Comparison of ENCODE assay signal across 20 mouse cellular contexts in genomic region chr17:32313892-32314291, GRCm38 (mm10). TPM values are rescaled to one million over a fixed set of nuclear protein-coding genes. Genes with fewer than 3 reads are reported as not detected.
A peak's percentile ranks its signal among the peaks of the same experiment; 100 is the strongest.
DNase-seq lines count a peak whose midpoint lies in the region; ATAC-seq lines count a peak whose summit lies in the region.
"Had no signal": no experiment of that assay in that cellular context is flagged by ENCODE, and none has a peak within 500 bp of the region (broad histone marks: within the 10 kb centered on the region; RNA-seq: fewer than 3 reads in every experiment).

No protein-coding gene starts in this region.

- H3K4me1 ChIP-seq in liver, embryonic 15.5 days (replicated peaks) = peaks cover 30% of the 10 kb centered on the region
- peaks cover 4% of the 10 kb centered on the region; the same call in 1 of the 2 replicates for H3K4me1 ChIP-seq in midbrain, embryonic 14.5 days (ENCODE audit: control insufficient read depth, insufficient read depth, low read length)

- H3K4me3 ChIP-seq in liver, embryonic 15.5 days (replicated peaks) = no peak overlapping the region
- no peak overlapping the region for H3K4me3 ChIP-seq in midbrain, embryonic 14.5 days (replicated peaks; ENCODE audit: low read depth, low read length)
- H3K4me3 ChIP-seq: embryonic facial prominence, embryonic 13.5 days; forebrain, embryonic 10.5 days; gastrocnemius, adult 2 months; heart, embryonic 13.5 days; hindbrain, embryonic 12.5 days had no signal

- no peak overlapping the region for H3K4me2 ChIP-seq in liver, embryonic 15.5 days
- no peak overlapping the region for H3K4me2 ChIP-seq in midbrain, embryonic 14.5 days (ENCODE audit: low read length)
- H3K4me2 ChIP-seq: embryonic facial prominence, embryonic 13.5 days; heart, embryonic 13.5 days; hindbrain, embryonic 12.5 days had no signal

- no peaks in the 10 kb centered on the region for H3K27me3 ChIP-seq in liver, embryonic 15.5 days
- no peaks in the 10 kb centered on the region for H3K27me3 ChIP-seq in midbrain, embryonic 14.5 days (ENCODE audit: control insufficient read depth, insufficient read depth, low read length)
- H3K27me3 ChIP-seq: embryonic facial prominence, embryonic 13.5 days; heart, embryonic 13.5 days; hindbrain, embryonic 12.5 days had no signal

- DNase-seq in heart, adult 11 months = peak; percentile 74
- DNase-seq in heart, postnatal 25 days (ENCODE audit: low spot score) = no peak
- no peak for DNase-seq in lung, postnatal 25 days (ENCODE audit: low spot score)
- DNase-seq in left cerebral cortex, adult 9 months (ENCODE audit: low spot score in 2 of 2) = no peak
- no peak for DNase-seq in midbrain, embryonic 14.5 days
- DNase-seq: adrenal gland, postnatal 10 days; cerebellum, adult 11-12 months; cerebellum, adult 9-10 months; cerebellum, postnatal 25 days; gastrocnemius, adult 2 months; gastrocnemius, postnatal 25 days; heart, postnatal 4 days had no signal

- H3K9ac ChIP-seq in liver, embryonic 15.5 days = no peak overlapping the region
- no peak overlapping the region for H3K9ac ChIP-seq in midbrain, embryonic 14.5 days (replicated peaks; ENCODE audit: low read length)
- H3K9ac ChIP-seq: embryonic facial prominence, embryonic 13.5 days; heart, embryonic 13.5 days; hindbrain, embryonic 12.5 days had no signal

- 37% methylated on average over 5 of the region's 5 CpGs for WGBS in liver, embryonic 15.5 days (ENCODE audit: insufficient replicate concordance)
- WGBS in midbrain, embryonic 14.5 days = 86% methylated on average over 5 of the region's 5 CpGs

- peaks cover 98% of the 10 kb centered on the region for H3K36me3 ChIP-seq in liver, embryonic 15.5 days (replicated peaks)
- peaks cover 91% of the 10 kb centered on the region for H3K36me3 ChIP-seq in midbrain, embryonic 14.5 days (ENCODE audit: control insufficient read depth, insufficient read depth, low read length)

- no peaks in the 10 kb centered on the region for H3K9me3 ChIP-seq in liver, embryonic 15.5 days (replicated peaks)
- no peaks in the 10 kb centered on the region for H3K9me3 ChIP-seq in midbrain, embryonic 14.5 days (ENCODE audit: control insufficient read depth, low read length)
- H3K9me3 ChIP-seq: embryonic facial prominence, embryonic 13.5 days; forebrain, embryonic 10.5 days; heart, embryonic 13.5 days; hindbrain, embryonic 12.5 days had no signal

- ATAC-seq in erythroblast, adult 5-6 weeks (replicated peaks; ENCODE audit: low FRiP score, poor library complexity, severe bottlenecking) = peak; percentile 46; the same call in 1 of the 2 replicates
- 0 out of 2 replicates have a peak, but pooled peaks have one; percentile 12 for ATAC-seq in liver, embryonic 15.5 days (ENCODE audit: insufficient read depth)
- no peak for ATAC-seq in midbrain, embryonic 14.5 days (ENCODE audit: low FRiP score, low TSS enrichment)
- ATAC-seq: forebrain, embryonic 14.5 days; hindbrain, embryonic 16.5 days had no signal

- no peak overlapping the region for H3K27ac ChIP-seq in liver, embryonic 15.5 days (replicated peaks)
- no peak overlapping the region for H3K27ac ChIP-seq in midbrain, embryonic 14.5 days (replicated peaks; ENCODE audit: low read depth, low read length)
- H3K27ac ChIP-seq: embryonic facial prominence, embryonic 13.5 days; forebrain, embryonic 10.5 days; gastrocnemius, adult 2 months; heart, embryonic 13.5 days; hindbrain, embryonic 12.5 days had no signal

- intact Hi-C loops in heart, postnatal 25 days (cut with DNase I) = no loop called here

RNA-seq across cellular contexts. Expression of gene Akap8, which starts 7.1 kb away (rescaled TPM):
- 10 to 100 TPM; 37.2 to 51.5 TPM for total RNA-seq in heart, postnatal 25 days (2021)
- total RNA-seq in erythroblast, adult 5-6 weeks (2015; ENCODE audit: low replicate concordance) = 13.1 and 25.3 TPM in 2 replicates
- total RNA-seq in erythroblast, adult 5-6 weeks (2017; ENCODE audit: low replicate concordance) = 31.6 and 51.6 TPM in 2 replicates
- polyA plus RNA-seq in liver, embryonic 15.5 days (2015; fragmentation: Nextera tagmentation; extraction: Ambion mirVana) = 29.1 and 32.3 TPM in 2 replicates
- polyA plus RNA-seq in midbrain, embryonic 14.5 days (2014; fragmentation: Nextera tagmentation; extraction: Ambion mirVana) = 51.6 and 56.0 TPM in 2 replicates

RNA-seq across cellular contexts. Expression of gene Brd4, which starts 29.4 kb away (rescaled TPM):
- 10 to 100 TPM; 50.9 to 57.5 TPM for total RNA-seq in heart, postnatal 25 days (2021)
- 110 and 125 TPM in 2 replicates for total RNA-seq in erythroblast, adult 5-6 weeks (2015; ENCODE audit: low replicate concordance)
- total RNA-seq in erythroblast, adult 5-6 weeks (2017; ENCODE audit: low replicate concordance) = 106 TPM in 2 replicates
- 31.5 and 34.7 TPM in 2 replicates for polyA plus RNA-seq in liver, embryonic 15.5 days (2015; fragmentation: Nextera tagmentation; extraction: Ambion mirVana)
- 72.5 and 101 TPM in 2 replicates for polyA plus RNA-seq in midbrain, embryonic 14.5 days (2014; fragmentation: Nextera tagmentation; extraction: Ambion mirVana)

RNA-seq across cellular contexts. Expression of gene Akap8l, which starts 36.5 kb away (rescaled TPM):
- total RNA-seq in heart, postnatal 25 days (2021) = 10 to 100 TPM; 43.0 to 46.3 TPM
- 64.6 and 80.7 TPM in 2 replicates for total RNA-seq in erythroblast, adult 5-6 weeks (2015; ENCODE audit: low replicate concordance)
- total RNA-seq in erythroblast, adult 5-6 weeks (2017; ENCODE audit: low replicate concordance) = 104 and 150 TPM in 2 replicates
- 36.1 and 39.1 TPM in 2 replicates for polyA plus RNA-seq in liver, embryonic 15.5 days (2015; fragmentation: Nextera tagmentation; extraction: Ambion mirVana)
- polyA plus RNA-seq in midbrain, embryonic 14.5 days (2014; fragmentation: Nextera tagmentation; extraction: Ambion mirVana) = 115 and 122 TPM in 2 replicates
